24 mouse cellular contexts compared by ENCODE assay signal in the genomic region with DNA sequence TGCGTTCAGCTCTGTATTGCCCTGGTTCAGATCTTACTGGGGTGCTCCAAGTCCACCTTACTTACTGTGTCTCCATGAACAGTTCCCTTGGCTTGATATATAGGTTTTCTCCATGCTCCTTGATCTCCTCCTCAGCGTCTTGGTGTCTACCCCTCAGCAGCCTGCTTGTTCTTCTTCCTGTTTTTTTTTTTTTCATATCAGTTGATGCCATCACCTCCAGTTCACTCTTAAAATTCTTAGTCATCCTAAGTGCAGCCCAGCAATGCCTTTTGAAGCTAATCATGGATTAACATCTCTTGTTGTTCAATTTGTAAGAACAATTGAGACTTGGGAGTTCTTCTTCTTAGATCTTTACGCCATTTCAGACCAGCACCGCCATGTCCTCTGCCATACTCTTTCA. TPM values are rescaled to one million over a fixed set of nuclear protein-coding genes. Genes with fewer than 3 reads are reported as not detected.
DNase-seq lines count a peak whose midpoint lies in the region; ATAC-seq and TF ChIP-seq lines count a peak whose summit lies in the region.
"Had no signal": no experiment of that assay in that cellular context is flagged by ENCODE, and none has a peak within 500 bp of the region (broad histone marks: within the 10 kb centered on the region; RNA-seq: fewer than 3 reads in every experiment).

No protein-coding gene starts in this region.

- TF ChIP-seq CTCF in G1E (IDR thresholded peaks at IDR 0.05; ENCODE audit: low read depth, low read length) (no peak), MEL (IDR thresholded peaks at IDR 0.05 in 2 of 3, conservative IDR thresholded peaks at IDR 0.05 in 1 of 3; ENCODE audit: control insufficient read depth in 1 of 3, insufficient read depth in 1 of 3, low read depth in 2 of 3, low read length in 3 of 3, poor library complexity in 1 of 3, severe bottlenecking in 1 of 3) (no peak)

- peak; percentile 23 for DNase-seq in 416B (ENCODE audit: low read depth)
- DNase-seq in G1E (ENCODE audit: low spot score), result no peak
- DNase-seq in MEL (ENCODE audit: low read depth, low spot score), result no peak
- no peak for DNase-seq in right cerebral cortex, postnatal 10 days (ENCODE audit: low spot score in 2 of 2)
- DNase-seq in heart, postnatal 4 days, result no peak
- no peak for DNase-seq in thymus, postnatal 4 days
- DNase-seq: adrenal gland, adult 2 months; adrenal gland, adult 8-10 months; adrenal gland, postnatal 10 days; adrenal gland, postnatal 14 days; adrenal gland, postnatal 25 days; adrenal gland, postnatal 36 days; B cell, adult 2 months; cerebellum, adult 11 months; cerebellum, adult 11-12 months; cerebellum, adult 18-20 months; cerebellum, adult 2 months; cerebellum, adult 8-10 months; cerebellum, adult 9-10 months had no signal

- TF ChIP-seq POLR2A in MEL (IDR thresholded peaks at IDR 0.05; ENCODE audit: control insufficient read depth in 1 of 2, insufficient read depth in 1 of 2, low read depth in 1 of 2, low read length in 2 of 2, poor library complexity in 1 of 2), result no peak

- H3K4me1 ChIP-seq in G1E (ENCODE audit: insufficient read depth, low read depth, low read length), result no peaks in the 10 kb centered on the region; the same call in 1 of the 2 replicates
- H3K4me1 ChIP-seq in MEL (ENCODE audit: control insufficient read depth in 1 of 2, insufficient read depth in 2 of 2, low read length in 2 of 2), result 0 out of 4 replicates have a peak, but pooled peaks cover 0 to 5% of the 10 kb centered on the region in 2 experiments

- TF ChIP-seq RAD21 in MEL (IDR thresholded peaks at IDR 0.05; ENCODE audit: low read depth, low read length), result no peak

- peaks cover 7% of the 10 kb centered on the region; the same call in 1 of the 2 replicates for H3K27me3 ChIP-seq in G1E (ENCODE audit: insufficient read depth, low read length)
- no peaks in the 10 kb centered on the region; a peak in 2 of 4 replicates for H3K27me3 ChIP-seq in MEL (ENCODE audit: control insufficient read depth in 1 of 2, insufficient read depth in 2 of 2, low read length in 2 of 2)
- H3K27me3 ChIP-seq: CH12.LX, Patski had no signal

- ATAC-seq in G1E (ENCODE audit: extremely low read depth, insufficient number of reproducible peaks, low FRiP score, poor library complexity, severe bottlenecking), result peak; percentile 54
- ATAC-seq: activated CD4-positive, CD25-positive, alpha-beta regulatory T cell, adult 4 months; CD4-positive, CD25-positive, alpha-beta regulatory T cell, adult 4 months; Patski had no signal

- H3K27ac ChIP-seq in MEL (ENCODE audit: control insufficient read depth, low read depth, low read length), result no peak overlapping the region

- TF ChIP-seq EP300 in MEL (IDR thresholded peaks at IDR 0.05; ENCODE audit: low read depth in 1 of 2, low read length in 2 of 2), result no peak

- H3K9ac ChIP-seq in MEL (ENCODE audit: control insufficient read depth, low read depth, low read length, poor library complexity, severe bottlenecking), result no peak overlapping the region

- H3K4me3 ChIP-seq in G1E (ENCODE audit: low read depth, low read length), result no peak overlapping the region
- no peak overlapping the region for H3K4me3 ChIP-seq in MEL (ENCODE audit: control insufficient read depth in 1 of 2, insufficient read depth in 1 of 2, low read depth in 2 of 2, low read length in 2 of 2)

- H3K36me3 ChIP-seq in G1E (replicated peaks) (no peaks in the 10 kb centered on the region), MEL (ENCODE audit: control insufficient read depth in 1 of 2, insufficient read depth in 2 of 2, low read length in 2 of 2) (no peaks in the 10 kb centered on the region; a peak in 1 of 4 replicates)

- H3K79me2 ChIP-seq in MEL (ENCODE audit: control insufficient read depth, insufficient read depth, low read length, poor library complexity), result no peaks in the 10 kb centered on the region

- H3K9me3 ChIP-seq in G1E (replicated peaks) (no peaks in the 10 kb centered on the region), MEL (replicated peaks; ENCODE audit: insufficient read depth, low read length) (no peaks in the 10 kb centered on the region)

TF ChIP-seq in MEL, 35 proteins besides CTCF, POLR2A, EP300 and RAD21:
- no peak for TF ChIP-seq USF2 (IDR thresholded peaks at IDR 0.05; ENCODE audit: borderline replicate concordance in 1 of 2, insufficient read depth in 1 of 2, low read depth in 1 of 2, low read length in 2 of 2)
- TF ChIP-seq SMC3 (IDR thresholded peaks at IDR 0.05; ENCODE audit: low read depth, low read length), result no peak
- peak; percentile 80 for TF ChIP-seq ZNF384 (IDR thresholded peaks at IDR 0.05; ENCODE audit: low read depth, low read length)
- TF ChIP-seq NELFE (IDR thresholded peaks at IDR 0.05; ENCODE audit: low read depth, low read length), result no peak

RNA-seq across cellular contexts. Expression of gene Arhgap11a, which starts 19.9 kb away (rescaled TPM):
- total RNA-seq in G1E (2014; fragmentation: Nextera tagmentation) (81.4 and 85.7 TPM in 2 replicates), G1E (2017) (37.9 and 50.5 TPM in 2 replicates), MEL (2012; rRNA removed) (24.3 and 24.9 TPM in 2 replicates)
- polyA plus RNA-seq in G1E (2012) (15.9 and 19.0 TPM in 2 replicates), MEL (2012; ENCODE audit: insufficient read depth in 1 of 2, insufficient read length in 2 of 2, low read depth in 1 of 2, low replicate concordance in 2 of 2, missing spikeins in 1 of 2) (10 to 100 TPM; 29.7 to 43.1 TPM)
- total RNA-seq in heart, postnatal 4 days (2021), result 10 to 100 TPM; 40.9 to 44.8 TPM

RNA-seq across cellular contexts. Expression of gene Scg5, which starts 39.5 kb away (rescaled TPM):
- 4.2 TPM in 1 of 2 replicates, not detected in the other for total RNA-seq in G1E (2014; fragmentation: Nextera tagmentation)
- total RNA-seq in G1E (2017), result 0.27 and 1.7 TPM in 2 replicates
- polyA plus RNA-seq in G1E (2012), result not detected in 2 replicates
- total RNA-seq in MEL (2012; rRNA removed), result 0.31 TPM in 1 of 2 replicates, not detected in the other
- polyA plus RNA-seq in MEL (2012; ENCODE audit: insufficient read depth in 1 of 2, insufficient read length in 2 of 2, low read depth in 1 of 2, low replicate concordance in 2 of 2, missing spikeins in 1 of 2), result under 1 TPM in 1 of 2 experiments, not detected in 1; 0.17 TPM
- total RNA-seq in heart, postnatal 4 days (2021), result under 1 TPM; 0.45 TPM
- total RNA-seq: CH12.LX, ES-E14 had no signal
